Mouse (Mus musculus) spleen, embryonic (tissue): ENCODE data around the gene Cacna1d.

ENCODE experiments used
- CTCF ChIA-PET: fragments of 350-600 bp; sonication (Branson Sonifier 250); formaldehyde crosslinking; loops from one replicate; lab custom pipeline; 2022; lab: Charles Lee

The Cacna1d gene

DNA sequence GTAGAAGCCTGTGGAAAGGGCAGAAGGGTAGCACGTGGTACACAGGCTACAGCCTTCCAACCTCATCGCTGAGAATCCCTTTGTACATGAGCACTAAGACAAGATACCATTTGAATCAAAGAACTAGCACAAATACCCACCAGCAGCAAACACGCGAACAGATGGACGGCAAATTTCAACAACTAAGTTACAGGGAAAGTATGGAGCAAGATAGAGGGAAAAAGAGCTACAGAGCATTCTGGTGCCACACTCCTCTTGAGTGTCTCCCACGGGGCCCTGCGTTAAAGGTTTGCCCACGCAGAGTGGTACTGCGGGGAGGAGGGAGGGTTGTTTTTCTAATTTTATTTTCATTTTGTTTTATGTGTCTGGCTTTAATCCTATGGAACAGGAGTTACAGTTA, 215.7 kb downstream of the Cacna1d start:
- CTCF ChIA-PET, result no interaction called here

DNA sequence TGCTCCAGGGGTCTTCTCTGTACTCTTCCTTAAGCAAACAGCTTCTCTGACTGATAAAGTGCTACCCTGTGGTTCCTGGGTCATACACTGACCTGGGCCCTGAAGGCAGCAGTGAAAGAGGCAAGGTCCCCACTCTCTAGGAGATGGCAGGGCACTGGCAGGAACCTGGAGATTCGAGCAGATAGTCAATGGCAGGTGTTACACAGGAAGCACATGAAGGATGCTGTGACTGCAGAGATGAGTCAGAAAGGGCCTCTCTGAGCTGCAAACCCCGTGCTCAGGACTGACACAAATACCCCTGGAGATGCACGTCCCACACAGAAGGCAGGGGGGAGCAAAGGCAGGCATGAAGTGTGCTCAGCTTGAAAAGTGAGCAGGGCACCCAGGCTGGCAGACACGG, 218.3 kb downstream of the Cacna1d start:
- CTCF ChIA-PET, result no interaction called here

DNA sequence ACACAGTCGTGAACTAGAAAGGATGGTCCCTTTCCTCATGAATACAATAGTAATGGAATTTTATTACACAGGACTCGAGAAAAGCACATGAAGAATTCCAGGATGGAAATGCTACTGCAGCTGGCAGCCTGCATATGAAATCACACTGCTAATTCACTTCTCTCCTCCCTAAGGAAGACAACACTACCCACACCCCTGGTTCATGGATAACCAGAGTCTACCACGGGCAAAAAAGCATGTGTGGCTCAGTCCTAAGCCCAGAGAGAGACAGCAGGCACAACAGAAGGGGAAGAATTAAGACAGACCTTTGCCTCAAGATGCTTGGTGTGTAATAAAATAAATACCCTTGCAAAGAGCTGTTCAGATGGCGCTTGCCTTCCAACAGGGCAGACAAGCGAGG, 218.7 kb downstream of the Cacna1d start:
- CTCF ChIA-PET, result no interaction called here

DNA sequence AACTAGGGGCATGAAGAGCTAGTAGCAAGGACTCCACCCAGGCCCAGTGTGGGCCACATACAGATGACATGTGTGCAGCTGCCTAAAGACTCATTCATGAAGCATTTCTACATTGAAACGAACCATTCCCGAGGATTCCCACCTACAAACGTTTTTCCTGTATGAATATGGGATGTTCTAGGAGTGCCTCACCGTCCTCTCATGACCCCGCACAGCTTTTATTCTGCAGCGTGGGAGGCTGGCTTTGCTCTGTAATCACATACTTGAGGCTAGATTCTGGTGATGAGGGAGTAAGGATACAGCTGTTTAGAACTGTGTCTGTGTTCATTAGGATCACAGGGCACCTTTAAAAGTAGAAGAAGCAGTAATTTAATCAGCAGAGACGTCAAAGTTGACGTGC, 219.4 kb downstream of the Cacna1d start:
- CTCF ChIA-PET, result no interaction called here

DNA sequence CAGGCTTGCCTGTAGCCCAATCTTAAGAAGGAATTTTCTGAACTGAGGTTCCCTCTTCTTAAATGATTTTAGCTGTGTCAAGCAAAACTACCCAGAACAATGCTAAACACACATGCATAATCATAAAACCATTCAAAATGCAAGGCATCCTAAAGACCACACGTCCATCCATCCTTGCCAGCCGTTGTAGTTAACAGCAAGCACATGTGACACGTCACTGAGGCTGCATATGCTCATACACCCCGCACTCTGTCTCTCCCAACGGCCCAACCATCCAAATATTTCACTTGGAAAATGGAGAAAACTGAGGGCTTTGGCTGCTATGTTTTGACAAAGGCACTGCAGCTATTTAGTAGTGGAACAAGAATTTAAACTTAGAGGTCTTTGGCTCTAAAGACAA, 220.9 kb downstream of the Cacna1d start:
- CTCF ChIA-PET, result no interaction called here

DNA sequence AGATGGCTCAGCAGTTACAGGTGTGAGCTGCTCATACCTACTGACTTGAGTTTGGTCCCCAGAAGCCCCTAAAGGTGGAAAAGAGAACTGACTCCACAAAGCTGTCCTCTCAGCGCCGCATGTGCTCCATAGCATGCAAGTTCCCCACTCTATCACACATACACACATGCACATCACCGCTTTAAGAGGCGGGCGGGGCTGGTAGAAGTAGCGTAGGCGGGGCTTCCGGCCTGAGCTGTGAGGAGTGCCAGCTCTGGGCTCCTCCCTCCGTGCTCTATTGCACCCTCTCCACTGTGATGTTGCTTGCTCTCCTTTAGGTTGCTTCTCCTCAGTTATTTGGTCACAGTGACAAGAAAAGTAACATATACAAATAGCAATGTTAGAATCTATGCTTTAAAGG, 225.5 kb downstream of the Cacna1d start:
- CTCF ChIA-PET, result interaction anchor here (0.6 kb wide), 1 partner anchor 49 kb away, joined by 6 read pairs; no protein-coding TSS in a partner anchor

DNA sequence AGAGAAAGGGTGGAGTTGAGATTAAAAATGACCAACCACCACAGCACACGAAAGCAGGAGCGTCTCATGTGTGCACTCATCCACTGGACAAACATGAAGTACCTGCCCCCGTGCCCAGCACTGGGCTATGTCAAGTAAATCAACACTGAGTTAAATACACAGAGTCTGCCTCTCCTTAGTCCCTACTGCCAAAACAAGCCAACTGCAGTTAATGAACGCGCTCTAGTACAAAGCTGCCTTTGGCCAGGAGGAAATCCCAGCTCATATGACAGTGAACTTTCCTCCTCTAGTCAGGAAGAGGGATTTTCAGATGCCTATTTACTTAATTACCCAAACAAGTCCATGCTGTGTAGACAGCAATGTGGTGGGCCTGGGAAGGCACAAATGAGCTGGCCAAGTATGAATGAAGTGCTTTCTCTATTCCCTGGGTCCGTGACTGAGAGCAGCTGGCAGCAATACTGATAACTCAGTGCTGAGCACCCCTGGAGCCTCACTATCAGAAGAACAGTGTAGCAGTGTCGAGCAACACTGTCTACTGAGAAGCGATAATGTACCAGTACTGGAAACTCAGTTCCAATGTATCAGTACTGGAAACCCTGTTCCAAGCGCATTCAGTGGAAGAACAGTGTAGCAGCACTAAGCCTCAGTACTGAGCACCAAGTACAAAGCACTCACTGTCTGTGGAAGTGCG, 229.5 kb downstream of the Cacna1d start:
- CTCF ChIA-PET, result no interaction called here

DNA sequence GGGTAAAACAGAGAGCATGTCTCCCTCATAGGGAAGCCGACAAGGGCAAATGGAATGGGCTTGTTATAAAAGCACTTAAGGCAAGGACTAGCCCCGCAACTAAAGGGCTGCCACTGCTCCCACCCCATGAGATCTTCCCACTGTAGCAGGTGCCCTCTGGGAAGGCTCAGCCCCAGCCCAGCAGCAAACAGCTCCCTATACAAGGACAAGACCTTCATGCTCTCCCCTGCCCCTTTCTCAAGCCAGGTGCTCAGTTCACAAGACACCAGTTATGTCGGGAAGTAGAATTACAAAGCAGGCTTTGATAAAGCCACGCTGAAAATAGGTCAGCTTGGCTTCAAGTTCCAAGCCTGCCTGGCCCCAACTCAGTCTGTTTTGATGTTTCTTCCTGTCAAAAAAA, 233.6 kb downstream of the Cacna1d start:
- CTCF ChIA-PET, result no interaction called here

DNA sequence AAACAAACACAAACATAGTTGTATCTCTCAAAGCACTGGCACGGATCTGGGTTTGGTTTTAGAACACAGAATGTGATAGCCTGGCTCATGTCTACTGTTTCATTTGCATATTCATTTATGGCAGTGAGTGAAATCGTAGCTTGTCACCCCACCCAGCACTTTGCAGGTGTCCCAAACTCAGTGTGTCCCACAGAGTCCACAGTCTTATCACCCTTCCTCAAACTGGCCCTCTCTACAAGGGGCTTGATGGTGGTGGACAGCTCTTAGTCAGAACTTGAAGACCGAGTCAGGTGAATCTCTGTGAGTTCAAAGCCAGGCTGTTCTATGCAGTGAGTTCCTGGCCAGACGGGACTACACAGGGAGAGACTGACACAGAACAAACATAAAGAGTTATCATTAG, 234.8 kb downstream of the Cacna1d start:
- CTCF ChIA-PET, result no interaction called here

DNA sequence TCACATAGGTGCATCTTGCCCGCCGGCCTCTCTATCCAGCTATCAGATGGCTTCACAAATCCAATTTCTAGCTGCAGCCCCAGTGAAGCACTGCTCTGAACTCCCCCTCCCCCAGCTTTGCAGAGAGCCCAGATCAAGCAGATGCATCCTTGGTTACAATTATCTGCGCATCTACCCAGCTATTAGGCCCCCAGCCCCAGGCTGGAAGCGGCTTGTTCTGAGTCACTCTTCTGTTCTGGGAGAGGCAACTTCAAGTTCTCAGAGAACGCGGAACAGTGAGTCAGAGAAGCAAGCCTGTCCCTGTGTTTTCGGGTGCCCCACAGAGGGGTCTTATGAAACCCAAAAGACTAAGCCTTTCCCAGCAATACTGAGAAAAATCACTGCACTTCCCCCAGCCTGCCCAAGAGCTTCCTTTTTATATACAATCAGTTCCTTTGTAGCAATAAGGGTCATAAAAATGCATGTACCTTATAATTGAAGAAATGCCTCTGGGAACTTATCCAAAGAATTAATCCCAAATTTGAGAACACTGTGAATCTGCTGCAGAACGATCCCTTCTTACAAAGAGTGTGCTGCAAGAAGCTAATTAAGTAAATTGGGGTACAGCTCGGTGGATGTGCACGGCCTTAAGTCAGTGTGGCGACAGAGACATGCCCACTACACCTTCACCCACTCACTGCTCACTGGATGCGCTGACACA, 235.4 kb downstream of the Cacna1d start:
- CTCF ChIA-PET, result no interaction called here

DNA sequence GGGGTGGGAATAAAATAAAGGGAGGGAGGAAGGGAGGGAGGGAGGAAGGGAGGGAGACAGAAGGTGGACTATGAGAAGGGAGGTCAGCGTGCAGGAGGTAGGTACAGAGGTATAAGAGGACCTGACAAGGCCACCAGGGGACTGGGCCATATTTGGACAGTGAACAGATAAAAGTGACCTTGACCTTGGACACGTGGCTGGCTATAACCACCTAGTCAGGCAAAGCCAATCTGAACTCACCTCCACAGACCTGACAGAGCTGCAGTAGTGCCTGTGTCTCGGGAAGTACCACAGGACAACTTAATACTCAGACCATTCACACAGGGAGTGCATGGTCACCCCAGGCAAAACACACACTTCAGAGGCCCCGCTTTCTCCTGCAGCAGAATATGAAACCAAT, 236.5 kb downstream of the Cacna1d start:
- CTCF ChIA-PET, result interaction anchor here (0.6 kb wide), 1 partner anchor 78 kb away, joined by 5 read pairs; no protein-coding TSS in a partner anchor

DNA sequence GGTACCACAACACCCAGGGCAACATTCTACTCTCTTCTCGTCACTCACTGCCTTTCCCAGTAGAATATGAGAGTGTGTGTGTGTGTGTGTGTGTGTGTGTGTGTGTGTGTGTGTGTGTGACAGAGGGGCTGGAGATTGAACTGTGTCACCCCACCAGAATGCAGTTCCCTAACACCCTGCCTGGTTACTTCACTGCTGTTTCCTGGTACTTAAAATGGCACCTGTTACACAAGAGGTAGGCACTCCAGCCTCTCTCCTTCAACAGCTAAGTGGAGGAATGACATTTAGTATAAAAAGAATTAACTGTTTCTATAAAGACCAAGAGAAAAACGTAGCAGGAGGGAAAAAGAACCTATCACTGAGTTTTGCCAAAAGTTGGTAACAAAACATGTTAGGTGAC, 238.4 kb downstream of the Cacna1d start:
- CTCF ChIA-PET, result no interaction called here

DNA sequence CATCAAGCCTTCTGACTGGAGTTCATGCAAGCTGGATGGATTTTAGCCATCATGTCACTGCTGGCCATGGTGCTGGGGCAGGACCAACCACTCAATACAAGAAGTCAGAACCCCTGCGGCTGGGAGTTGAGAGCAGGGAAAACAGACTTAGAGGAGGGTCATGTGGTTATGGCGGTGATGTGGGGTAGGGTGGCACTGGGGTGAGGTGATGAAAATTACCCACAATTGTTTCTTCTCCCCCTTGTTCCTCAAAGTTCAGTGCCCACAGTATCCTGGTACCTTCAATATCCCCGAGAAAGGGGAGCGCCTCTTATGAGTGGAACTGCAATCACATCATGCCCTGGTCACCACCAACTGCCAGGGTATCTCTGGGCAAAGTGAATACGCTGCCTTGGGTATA, 239.9 kb downstream of the Cacna1d start:
- CTCF ChIA-PET, result no interaction called here

DNA sequence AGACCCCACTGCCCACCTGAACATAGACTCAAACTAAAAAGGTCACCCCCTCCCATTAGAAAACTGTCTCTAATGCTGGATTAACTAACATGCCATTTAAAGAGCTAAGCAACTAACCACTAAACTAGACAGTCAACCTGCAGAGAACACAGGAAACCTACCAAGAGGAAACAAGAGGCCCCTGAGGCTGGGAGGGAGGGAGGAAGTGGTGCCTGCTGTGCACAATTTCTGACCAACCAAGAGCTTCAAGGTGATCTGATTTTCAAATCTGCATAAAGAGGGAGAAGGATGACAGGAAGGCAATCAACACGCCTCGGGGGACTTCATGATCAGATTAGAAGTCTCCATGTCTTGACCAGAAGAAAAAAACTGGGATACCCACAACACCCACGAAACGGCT, 241.7 kb downstream of the Cacna1d start:
- CTCF ChIA-PET, result no interaction called here

DNA sequence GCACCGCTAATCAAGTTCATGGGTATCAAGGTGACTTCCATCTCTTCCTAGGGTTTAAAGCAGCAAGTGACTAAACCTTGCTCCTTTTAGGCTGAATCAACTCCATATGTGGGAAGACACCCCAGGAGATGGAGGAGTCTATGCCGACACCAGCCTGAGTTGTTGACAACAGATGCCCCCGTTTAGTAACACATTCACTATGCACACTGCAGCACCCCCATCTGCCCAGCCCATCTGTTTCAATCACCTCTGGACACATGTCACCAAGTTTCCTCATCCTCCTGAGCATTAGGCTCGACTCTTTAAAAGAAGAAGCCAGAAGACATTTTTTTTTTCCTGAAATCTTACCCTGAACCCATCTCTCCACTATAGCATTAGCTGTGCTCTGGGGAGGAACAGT, 242.4 kb downstream of the Cacna1d start:
- CTCF ChIA-PET, result no interaction called here

DNA sequence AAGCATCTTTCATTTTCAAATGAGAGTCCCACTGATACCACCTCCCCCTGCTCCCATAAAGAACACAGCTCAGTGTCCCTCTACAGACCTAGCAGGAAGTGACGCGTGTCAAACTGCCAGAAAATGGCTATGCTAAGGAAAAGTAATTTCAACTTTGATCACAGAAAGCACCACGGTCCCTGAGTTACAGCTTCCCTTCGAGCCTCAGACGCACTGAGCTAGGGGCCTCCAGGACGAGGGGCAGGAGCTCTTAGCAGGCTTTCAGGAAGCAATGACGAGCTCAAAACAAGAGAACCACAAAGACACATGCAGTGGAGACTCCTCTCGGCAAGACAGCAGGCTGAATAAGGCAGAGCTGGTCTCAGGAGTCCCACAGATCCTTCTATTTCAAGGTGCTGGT, 243.1 kb downstream of the Cacna1d start:
- CTCF ChIA-PET, result no interaction called here

DNA sequence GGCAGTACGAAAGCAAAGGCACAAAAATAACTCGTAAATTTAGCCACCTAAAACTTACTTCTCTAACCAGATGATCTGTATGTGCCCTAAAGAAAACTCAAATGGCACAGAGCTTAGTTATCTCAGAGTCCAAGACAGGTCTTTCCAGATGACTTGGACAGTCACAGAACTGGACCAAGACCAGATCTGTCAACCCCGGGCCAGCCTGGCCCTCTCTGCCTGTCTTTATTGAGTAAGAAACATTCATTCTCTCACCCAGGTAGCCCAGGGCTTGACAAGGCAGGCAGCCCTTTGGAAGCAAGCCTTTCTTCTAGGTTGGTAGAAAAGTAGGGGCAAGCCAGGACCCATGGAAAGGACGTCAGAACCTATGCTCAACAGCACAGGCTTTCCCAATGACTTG, 243.6 kb downstream of the Cacna1d start:
- CTCF ChIA-PET, result no interaction called here

DNA sequence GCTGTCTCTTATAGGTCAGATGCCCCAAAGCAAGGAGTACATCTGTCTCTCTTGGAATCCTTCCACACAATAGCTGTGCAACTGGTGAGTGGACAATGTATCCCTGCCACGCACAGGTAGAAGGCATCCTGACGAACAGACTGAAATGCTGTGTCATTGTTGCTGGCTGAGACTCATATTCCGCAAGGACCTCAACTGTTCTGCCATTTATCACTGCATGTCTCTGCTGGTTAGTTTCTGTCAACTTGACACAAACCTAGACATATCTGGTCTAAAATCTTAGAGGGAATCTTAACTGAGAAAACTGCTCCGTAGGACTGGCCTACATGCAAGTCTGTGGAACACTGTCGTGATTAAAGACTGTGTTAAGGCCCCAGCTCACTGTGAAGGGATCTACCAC, 246.5 kb downstream of the Cacna1d start:
- CTCF ChIA-PET, result no interaction called here

DNA sequence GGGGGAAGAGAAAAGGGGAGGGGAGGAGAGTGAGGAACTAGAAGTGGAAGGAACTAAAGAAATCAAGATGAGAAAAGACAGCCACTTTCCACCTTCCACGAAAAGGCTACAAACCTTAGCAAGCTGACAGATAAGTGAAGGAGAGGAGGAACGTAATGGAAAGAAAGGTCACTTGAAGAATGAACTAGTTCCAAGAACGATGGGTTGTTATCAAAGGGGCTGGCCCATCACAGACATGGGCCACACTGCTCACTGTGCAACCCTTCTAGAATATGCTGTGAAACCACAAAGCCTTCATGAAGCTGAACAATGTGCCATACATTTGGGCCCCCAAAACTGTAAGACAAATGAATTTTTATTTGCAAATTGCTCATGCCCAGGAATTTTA, 248.4 kb downstream of the Cacna1d start:
- CTCF ChIA-PET, result no interaction called here

DNA sequence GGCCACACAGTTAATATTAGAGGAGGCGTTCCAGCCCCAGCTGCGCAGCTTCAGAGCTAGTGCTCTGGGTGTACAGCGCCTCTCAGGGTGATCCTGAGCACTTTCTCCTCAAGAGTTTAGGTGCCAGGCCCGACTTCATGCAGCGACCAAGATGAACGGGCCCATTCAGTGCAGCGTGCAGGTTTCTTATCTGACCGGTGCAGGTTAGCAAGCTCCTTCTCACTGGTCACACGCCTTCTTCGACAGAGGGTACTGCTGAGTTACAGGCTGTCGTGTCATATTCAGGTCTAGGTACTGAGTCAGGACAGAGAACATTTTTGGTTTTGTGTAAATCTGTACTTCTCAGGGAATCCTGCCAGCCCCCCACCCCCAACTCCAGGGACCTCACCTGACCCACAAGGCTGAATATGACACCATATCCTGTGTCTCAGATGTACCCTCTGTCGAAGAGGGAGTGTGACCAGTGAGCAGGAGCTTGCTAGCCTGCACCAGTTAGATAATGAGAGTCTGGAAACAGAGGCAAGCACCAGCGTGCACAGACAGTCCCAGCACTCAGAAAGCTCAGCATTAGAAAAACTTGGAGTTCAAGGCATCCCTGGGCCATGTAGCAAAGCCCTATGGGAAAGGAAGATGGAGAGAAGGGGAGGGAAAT, 249.0 kb downstream of the Cacna1d start:
- CTCF ChIA-PET, result no interaction called here

DNA sequence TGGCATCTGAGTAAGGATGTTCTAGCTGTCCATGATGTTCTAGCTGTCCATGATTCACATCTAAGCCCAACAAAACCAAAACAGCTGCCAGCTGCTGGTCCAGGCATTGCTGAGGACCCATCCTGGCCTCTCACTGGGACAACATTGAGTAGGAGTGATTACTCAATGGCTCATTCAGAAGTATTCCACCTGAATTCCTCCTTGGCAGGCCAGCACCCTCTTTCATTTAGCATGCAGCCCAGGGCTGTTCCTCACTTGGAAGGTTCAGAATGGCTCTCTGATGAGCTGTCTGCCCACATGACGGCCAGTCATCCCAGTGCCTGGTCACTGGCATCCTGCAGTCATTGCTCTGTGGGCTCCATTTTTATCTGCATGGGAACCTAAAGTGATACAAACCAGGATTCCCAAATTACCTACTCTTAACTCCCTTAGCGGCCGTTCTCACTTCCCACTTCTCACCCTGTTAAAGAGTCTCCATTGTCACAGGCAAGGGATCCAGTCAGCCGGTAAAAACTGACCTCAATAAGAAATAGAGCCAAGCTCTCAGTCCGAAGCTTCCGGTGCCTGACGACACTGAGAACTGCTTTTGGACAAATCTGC, 250.2 kb downstream of the Cacna1d start:
- CTCF ChIA-PET, result no interaction called here

DNA sequence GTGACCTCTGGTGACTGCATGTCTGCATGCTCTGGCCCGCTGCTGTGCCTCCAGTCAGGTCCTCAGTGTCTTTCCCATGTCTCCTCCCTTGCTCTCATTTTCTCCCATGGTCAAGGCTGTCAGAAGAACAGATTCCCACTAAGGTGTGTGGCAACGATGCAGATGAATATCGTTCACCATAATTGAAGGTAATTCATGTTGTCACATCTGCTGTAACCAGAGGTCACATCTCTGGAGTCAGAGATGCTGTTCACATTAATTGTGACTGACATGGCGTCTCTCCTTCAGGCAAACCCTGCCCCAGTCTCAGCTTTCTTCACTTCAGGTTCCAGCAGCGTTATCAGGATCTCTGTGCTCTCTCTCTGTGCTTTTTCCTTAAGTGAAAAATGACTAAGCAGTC, 252.4 kb downstream of the Cacna1d start:
- CTCF ChIA-PET, result no interaction called here

DNA sequence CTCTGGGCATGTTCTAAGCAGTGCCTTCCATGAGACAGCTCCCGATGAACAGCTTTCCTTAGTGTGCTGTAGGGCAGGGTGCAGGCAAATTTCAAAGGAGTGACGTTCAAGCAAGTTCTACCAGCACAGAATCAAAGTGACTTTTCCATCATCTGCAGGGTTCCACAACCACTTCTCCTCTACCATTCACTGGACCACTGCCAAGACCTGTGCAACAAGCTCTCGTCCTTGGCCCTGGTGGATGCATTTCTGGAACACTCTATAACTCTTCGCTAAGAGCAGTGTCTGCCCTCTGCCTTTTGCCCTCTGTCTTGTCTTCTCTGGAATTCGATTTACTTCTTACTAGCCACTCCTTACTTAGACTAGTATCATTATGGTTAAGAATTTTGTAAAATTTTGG, 266.1 kb downstream of the Cacna1d start:
- CTCF ChIA-PET, result interaction anchor here (0.6 kb wide), 1 partner anchor 29 kb away, joined by 4 read pairs; no protein-coding TSS in a partner anchor
